Mouse (Mus musculus) left cerebral cortex, adult 2 months (tissue): ENCODE data around the gene Mertk. TPM values are rescaled to one million over a fixed set of nuclear protein-coding genes. Genes with fewer than 3 reads are reported as not detected.

ENCODE experiments used
- DNase-seq, 2 experiments: peaks; one replicate each; pipeline ENCODE4 v3.0.0; 2021 to 2022; ENCODE audit warnings: low spot score in 2 of 2, mixed read lengths in 1 of 2; ENCODE audit errors: extremely low spot score in 1 of 2
- H3K27ac ChIP-seq: fragments of 200-600 bp; 2 replicates; pipeline ENCODE4 v1.8.1; 2022
- H3K4me3 ChIP-seq: fragments of 200-600 bp; 2 replicates; pipeline ENCODE4 v1.8.1; 2022
- CTCF ChIP-seq: fragments of 200-600 bp; IDR thresholded peaks from 2 replicates; pipeline ENCODE4 v1.8.1; 2022; ENCODE audit warnings: antibody characterized with exemption, mild to moderate bottlenecking, moderate library complexity
- intact Hi-C: fragments of 180-260 bp; cut with DNase I; formaldehyde crosslinking; loops from one replicate; pipeline ENCODE4 v1.15.1; 2025
- total RNA-seq, 2 experiments: library from RNA; stranded (reverse); gene quantifications; 2 replicates each; pipeline ENCODE4 v1.2.3; 2021

The Mertk gene
- total RNA-seq, 2 experiments from 2014 or later = 29.6 to 35.1 TPM

DNA sequence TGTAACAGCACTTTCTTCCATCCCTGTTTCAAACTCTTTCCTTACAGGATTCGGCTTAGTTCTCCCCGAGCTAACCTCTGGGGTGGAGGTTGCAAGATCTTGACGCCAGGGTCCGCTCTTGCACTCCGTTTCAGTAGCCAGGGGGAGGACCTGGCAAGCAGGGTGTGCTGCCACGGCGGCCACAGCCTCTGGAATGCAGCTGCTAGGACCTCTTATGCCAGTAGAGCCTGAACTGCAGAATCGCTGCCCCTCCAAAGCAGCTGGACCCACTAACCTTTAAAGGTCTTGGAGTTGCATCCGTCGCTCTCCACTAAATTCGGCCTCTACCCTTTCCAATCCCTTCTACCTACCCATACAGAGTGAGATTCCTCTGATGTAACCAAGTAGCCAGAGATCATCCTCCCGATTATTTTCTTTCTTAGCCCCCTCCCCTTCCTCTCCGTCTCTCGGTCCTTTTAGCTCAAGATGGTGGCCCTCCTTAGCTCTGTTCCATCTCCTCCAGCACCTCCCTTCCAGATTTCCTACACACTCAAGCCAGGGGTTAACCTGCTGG lies 540 bp upstream of the Mertk start:
- H3K27ac ChIP-seq = peak overlapping the region; percentile 76
- peak; percentile 65 to 74 for DNase-seq
- peak overlapping the region; percentile 64 for H3K4me3 ChIP-seq
- intact Hi-C loops = loop anchor here (1.0 kb wide), 1 partner anchor 119 kb away; no protein-coding TSS in a partner anchor
- TF ChIP-seq CTCF = peak; percentile 80

DNA sequence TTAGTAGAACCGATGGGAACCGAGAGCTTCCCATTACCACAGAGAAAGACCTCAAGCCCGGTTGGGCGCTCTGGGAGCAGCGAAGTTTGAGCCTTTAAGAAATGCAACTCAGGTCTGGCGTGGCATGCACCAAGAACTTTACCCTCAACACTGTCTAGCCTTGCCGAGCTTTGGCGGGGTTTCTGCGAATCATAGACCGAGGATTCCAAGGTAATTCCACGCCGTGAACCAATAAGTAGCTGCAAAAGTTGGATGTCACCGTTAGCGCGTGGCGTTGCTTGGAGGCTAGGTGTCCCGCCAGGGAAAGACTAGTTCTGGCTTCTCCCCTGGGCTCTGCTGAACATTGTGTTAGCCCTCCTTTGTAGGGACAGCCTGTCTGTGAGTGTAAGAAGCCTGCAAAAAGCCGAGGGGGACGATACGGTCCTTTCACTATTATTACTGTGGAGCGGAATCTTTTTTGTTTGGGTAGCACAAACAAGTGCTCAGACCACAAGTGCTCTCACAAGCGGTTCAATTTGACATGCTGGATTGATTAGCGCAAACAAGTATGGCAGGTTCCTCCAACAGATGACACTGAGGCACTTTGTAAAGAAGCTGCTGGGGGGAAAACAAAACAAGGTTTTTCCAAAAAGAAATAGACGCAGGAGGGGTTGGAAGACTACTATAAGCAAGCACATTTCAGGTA lies 587 bp downstream of the Mertk start:
- Histone ChIP-seq H3K27ac (peak overlapping the region; percentile 82), H3K4me3 (peak overlapping the region; percentile 64)
- intact Hi-C loops = no loop called here
- TF ChIP-seq CTCF = no peak
- DNase-seq = no peak

DNA sequence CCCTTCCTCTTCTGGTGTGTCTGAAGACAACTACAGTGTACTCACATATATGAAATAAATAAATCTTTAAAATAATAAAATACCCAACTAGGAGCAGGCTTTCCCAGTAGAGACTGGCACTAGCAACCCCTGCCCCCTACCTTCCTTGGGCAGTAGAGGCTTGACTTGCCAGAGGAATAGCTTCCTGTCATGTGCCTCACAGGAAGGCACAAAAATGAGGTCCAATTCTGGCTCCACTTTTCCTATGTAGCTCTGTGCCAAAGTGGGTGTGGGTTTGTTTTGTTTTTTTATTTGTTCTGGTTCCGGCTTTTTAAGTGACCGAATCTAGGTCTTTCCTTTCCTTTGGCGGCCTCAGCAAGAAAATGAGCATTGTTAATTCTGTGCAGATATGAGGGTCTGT lies 5.7 kb downstream of the Mertk start:
- Histone ChIP-seq H3K4me3 (peak overlapping the region; percentile 13; the same call in 1 of the 2 replicates), H3K27ac (peak overlapping the region; percentile 75)
- intact Hi-C loops = no loop called here
- TF ChIP-seq CTCF = no peak; the same call in 1 of the 2 replicates
- DNase-seq = no peak

DNA sequence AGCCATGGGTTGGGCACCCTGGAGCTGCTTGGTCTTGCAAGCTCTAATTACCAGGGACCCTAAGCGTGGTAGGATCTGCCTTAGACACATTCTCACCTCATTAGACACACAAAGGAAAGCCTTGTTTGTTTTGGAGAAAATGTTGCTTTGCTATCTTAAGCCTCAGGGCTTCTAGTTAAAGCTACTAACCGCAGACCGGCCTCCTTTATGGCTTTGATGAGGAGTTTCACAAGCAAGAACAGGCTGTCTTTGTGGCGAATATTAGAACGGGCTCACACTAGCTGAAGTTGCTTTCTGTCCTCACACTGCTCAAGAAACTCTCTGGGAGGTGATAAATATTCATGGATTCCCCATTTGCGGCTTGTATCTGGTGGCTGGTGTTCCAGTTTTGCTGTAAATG lies 10.5 kb downstream of the Mertk start:
- Histone ChIP-seq H3K27ac (no peak overlapping the region), H3K4me3 (no peak overlapping the region)
- TF ChIP-seq CTCF = no peak
- peak in 1 of 2 experiments; percentile 13 for DNase-seq
- intact Hi-C loops = loop anchor here (1.0 kb wide), 1 partner anchor 29 kb away; no protein-coding TSS in a partner anchor

DNA sequence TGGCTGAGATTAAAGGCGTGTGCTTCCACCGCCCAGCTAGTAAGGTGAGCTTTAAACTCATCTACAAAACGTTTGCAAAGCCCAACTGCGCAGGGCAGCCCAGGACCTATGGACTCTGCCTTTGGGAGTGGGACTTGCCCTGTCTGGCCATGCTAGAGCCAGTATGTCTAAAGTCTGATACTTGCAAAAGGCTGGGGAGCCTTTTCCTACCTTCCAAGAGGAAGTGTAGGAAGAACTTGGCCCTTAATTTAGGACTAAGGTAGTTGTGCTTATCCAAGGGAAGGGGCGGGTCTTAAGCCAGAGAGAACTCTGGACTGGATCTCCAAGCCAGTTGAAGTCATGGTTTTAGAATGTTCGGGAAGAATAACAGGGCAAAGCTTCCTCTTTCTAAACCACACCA lies 11.9 kb downstream of the Mertk start:
- intact Hi-C loops = no loop called here
- no peak for TF ChIP-seq CTCF
- H3K4me3 ChIP-seq = no peak overlapping the region
- no peak for DNase-seq
- no peak overlapping the region for H3K27ac ChIP-seq

DNA sequence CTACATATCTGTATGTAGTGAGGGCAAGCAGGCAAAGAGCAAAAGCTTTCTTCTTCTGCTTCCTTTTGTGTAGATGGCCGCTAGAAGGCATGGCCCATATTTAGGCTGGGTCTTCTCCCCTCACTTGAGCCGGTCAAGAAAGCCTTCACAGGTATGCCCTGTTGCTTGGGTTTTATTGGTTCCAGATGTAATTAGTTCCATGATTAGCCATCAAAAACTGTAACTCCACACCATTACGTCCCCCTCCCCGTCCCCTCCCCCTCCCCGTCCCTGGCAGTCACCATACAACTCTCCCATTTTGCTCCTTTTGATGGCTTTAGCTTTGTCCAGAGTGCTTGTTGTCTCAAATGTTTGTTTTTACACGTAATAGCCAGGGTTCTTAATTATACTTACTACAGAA lies 14.2 kb downstream of the Mertk start:
- Histone ChIP-seq H3K27ac (0 out of 2 replicates have a peak overlapping the region, but pooled peaks have one; percentile 7), H3K4me3 (no peak overlapping the region)
- TF ChIP-seq CTCF = no peak
- intact Hi-C loops = no loop called here
- DNase-seq = no peak

DNA sequence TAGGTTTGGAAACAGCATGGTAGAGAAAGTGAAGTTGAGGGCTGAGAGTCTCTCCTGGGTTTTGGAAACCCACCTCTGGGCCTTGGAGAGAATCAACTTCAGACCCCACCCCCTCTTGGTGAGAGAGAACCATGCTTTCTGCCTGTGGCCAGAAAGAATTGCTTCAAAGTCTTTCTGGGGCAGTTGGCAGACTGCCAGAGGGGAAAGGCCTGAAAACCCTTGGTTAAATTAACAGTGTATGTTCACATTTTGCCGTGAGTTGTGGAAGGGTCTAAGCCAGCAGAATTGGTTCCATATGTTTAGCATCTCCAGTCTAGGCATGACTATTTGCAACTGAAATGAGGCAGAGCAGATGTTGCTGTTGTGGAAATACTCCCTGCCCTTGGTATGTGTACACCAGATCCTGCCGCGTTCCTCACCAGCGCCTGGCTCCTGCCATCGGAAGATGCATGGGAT lies 14.8 kb downstream of the Mertk start:
- no peak for TF ChIP-seq CTCF
- H3K27ac ChIP-seq = peak overlapping the region; percentile 7; the same call in 1 of the 2 replicates
- intact Hi-C loops = no loop called here
- DNase-seq = peak in 1 of 2 experiments; percentile 16
- no peak overlapping the region for H3K4me3 ChIP-seq

DNA sequence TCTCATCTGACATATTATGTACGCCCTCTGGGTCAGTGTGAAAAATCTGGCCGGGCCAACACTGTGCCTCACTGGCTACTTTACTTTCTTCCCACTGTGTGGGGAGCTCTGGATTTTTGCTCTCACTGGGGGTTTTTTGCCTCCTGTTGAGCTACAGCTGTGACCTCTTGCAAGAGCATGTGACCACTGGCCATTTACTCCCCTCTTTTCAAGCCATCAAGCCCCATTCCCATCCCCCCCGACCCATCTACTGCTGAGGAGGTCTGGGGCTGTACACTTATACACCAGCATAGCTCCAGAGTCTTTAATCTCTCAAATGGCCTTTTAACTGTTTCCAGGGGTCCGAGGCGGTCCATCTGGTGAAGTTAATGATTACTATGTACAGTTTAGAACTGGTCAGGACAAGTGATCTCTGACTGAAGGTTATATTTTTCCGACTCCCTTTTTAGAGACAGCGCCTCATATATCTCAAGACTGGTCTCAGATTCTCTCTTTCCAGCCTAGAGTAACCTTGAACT lies 16.0 kb downstream of the Mertk start:
- Histone ChIP-seq H3K4me3 (no peak overlapping the region), H3K27ac (no peak overlapping the region)
- DNase-seq = no peak
- intact Hi-C loops = loop anchor here (5.0 kb wide), 1 partner anchor 83 kb away; no protein-coding TSS in a partner anchor
- TF ChIP-seq CTCF = no peak

DNA sequence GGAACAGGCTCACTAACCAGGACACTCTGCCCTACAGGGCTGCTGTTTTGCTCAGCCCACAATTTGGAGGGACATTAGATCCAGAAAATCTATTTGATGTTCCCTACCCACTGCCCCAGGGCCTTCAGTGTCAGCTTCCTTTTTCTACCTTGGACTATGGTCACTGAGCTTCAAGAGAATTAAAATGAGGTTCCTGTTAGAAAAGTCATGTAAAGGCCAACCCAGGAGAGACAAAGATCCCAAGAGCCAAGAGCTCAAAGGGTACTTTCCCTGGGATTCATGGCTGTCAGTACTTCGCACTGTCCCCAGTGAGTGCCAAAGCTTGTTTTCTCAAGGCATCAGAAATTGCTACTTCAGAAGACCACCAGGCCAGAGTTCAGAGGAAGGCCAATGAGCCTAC lies 17.2 kb downstream of the Mertk start:
- Histone ChIP-seq H3K4me3 (no peak overlapping the region), H3K27ac (no peak overlapping the region)
- no peak for DNase-seq
- TF ChIP-seq CTCF = no peak
- intact Hi-C loops = loop anchor here (5.0 kb wide), 1 partner anchor 81 kb away; no protein-coding TSS in a partner anchor

DNA sequence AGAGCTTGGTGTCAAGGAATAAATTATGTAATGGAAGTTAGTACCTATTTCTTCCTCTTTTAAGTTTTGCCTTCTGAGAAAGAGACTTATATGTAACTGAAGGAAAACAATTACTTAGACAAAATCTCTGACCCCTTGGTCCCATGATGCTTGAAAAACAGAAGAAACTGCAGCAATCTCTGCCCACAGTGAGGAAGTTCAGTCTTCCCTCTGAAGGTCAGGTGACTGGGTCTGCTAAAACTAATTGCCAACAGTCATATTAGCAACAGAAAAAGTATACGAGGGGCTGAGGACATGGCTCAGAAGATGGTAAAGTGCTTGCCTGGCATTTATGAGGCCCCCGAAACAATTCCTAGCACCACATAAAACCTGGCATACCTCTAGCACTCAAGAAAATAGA lies 20.6 kb downstream of the Mertk start:
- Histone ChIP-seq H3K27ac (no peak overlapping the region), H3K4me3 (no peak overlapping the region)
- no peak for TF ChIP-seq CTCF
- no peak for DNase-seq
- intact Hi-C loops = loop anchor here (5.0 kb wide), 1 partner anchor 78 kb away; no protein-coding TSS in a partner anchor

DNA sequence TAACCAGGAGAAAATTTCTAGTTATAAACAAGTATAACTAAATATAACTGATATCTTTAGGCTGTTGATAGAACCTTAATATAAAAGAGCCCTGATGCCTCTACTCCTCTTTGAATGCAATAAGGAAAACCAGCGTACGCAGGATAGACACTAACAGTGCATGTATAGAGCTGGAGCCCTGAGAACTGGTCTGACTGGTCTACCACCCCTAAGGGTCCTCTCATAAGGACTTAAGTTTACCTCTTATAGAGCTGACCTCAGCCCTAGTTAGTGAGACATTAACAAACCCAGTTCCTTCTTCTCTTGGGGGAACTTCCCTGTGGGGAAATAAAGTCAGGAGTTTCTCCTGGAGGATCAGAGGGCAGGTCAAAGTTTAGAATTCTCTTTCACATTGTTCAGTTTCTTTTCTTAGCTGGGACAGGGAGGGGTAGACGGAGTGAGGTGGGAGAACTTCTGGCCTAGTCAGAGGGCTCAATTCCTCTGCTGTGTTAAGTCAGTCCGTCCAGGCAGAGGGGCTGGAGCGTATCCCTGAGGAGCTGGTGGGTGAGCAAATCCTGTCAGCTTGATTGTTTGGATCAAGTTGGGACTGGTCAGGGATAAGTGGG lies 23.5 kb downstream of the Mertk start:
- no peak for DNase-seq
- TF ChIP-seq CTCF = no peak
- no peak overlapping the region for H3K4me3 ChIP-seq
- H3K27ac ChIP-seq = no peak overlapping the region
- intact Hi-C loops = no loop called here

DNA sequence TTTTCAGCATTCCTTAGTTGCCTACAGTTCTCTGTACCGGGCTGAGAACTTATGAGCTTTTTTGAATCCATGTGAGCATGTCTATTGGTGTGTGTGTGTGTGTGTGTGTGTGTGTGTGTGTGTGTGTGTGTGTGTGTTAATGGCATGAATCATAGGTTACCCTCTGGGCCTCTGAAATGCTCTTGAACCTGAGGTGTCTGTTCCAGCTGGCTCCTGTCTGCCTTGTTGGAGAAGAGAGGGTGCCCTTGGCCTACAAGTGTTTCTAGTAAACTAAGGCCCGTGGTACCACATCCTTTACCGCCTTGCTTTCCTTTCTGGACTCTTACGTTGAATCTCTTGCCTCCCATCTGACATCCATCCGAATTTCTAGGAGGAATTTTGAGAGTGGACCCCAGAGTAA lies 27.3 kb downstream of the Mertk start:
- H3K4me3 ChIP-seq = no peak overlapping the region
- no peak overlapping the region for H3K27ac ChIP-seq
- DNase-seq = no peak
- TF ChIP-seq CTCF = no peak
- intact Hi-C loops = no loop called here
